Comparison of ENCODE assay signal across 20 mouse cellular contexts in the genomic region with DNA sequence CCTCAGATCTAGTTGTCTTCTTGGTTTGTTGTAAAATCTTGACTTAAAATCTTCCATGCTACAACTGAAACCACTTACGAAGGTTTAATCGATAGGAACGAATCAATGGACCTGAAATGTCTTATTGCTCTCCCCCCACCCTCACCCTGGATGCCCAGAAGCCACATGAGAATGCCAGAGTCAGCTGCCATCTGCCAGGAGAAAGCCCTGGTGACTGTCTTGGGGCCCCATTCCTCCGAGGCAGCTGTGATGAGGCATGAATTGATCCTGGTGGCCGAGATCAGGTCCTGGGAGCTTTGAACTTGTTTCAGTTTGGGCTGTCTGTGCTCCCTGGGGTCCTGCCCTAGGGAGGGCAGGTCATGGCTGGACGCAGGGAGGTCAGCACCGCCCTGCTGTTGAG. TPM values are rescaled to one million over a fixed set of nuclear protein-coding genes. Genes with fewer than 3 reads are reported as not detected.
DNase-seq lines count a peak whose midpoint lies in the region; ATAC-seq and TF ChIP-seq lines count a peak whose summit lies in the region.
"Had no signal": no experiment of that assay in that cellular context is flagged by ENCODE, and none has a peak within 500 bp of the region (broad histone marks: within the 10 kb centered on the region; RNA-seq: fewer than 3 reads in every experiment).

No protein-coding gene starts in this region.

- H3K4me2 ChIP-seq in midbrain, embryonic 11.5 days: no peak overlapping the region
- no peak overlapping the region for H3K4me2 ChIP-seq in midbrain, embryonic 16.5 days (ENCODE audit: low read length)
- no peak overlapping the region for H3K4me2 ChIP-seq in liver, postnatal 0 days (ENCODE audit: low read depth, low read length)
- H3K4me2 ChIP-seq: heart, embryonic 11.5 days; liver, embryonic 15.5 days had no signal

- intact Hi-C loops in gastrocnemius, adult 2 months (cut with DNase I): loop anchor here (5.0 kb wide), 1 partner anchor 566 kb away; no protein-coding TSS in a partner anchor

- H3K4me3 ChIP-seq in gastrocnemius, adult 2 months: no peak overlapping the region
- no peak overlapping the region for H3K4me3 ChIP-seq in midbrain, embryonic 10.5 days
- no peak overlapping the region for H3K4me3 ChIP-seq in midbrain, embryonic 11.5 days (ENCODE audit: low read depth, low read length)
- H3K4me3 ChIP-seq in brown adipose tissue, adult 24 weeks (ENCODE audit: insufficient read depth, low read depth, low read length): no peak overlapping the region
- no peak overlapping the region for H3K4me3 ChIP-seq in midbrain, embryonic 16.5 days (ENCODE audit: low read depth, low read length)
- no peak overlapping the region for H3K4me3 ChIP-seq in liver, postnatal 0 days (ENCODE audit: low read depth, low read length)
- H3K4me3 ChIP-seq: layer of hippocampus, adult 2 months; liver, embryonic 15.5 days; megakaryocyte, embryonic 14.5 days had no signal

- ATAC-seq in midbrain, embryonic 11.5 days (ENCODE audit: low FRiP score): no peak
- ATAC-seq in midbrain, embryonic 16.5 days: no peak
- no peak for ATAC-seq in liver, postnatal 0 days

- H3K9me3 ChIP-seq in midbrain, embryonic 10.5 days (replicated peaks): peaks cover 14% of the 10 kb centered on the region; the same call in 1 of the 2 replicates
- no peaks in the 10 kb centered on the region; the same call in 1 of the 2 replicates for H3K9me3 ChIP-seq in midbrain, embryonic 11.5 days (ENCODE audit: control insufficient read depth, low read length)
- no peaks in the 10 kb centered on the region for H3K9me3 ChIP-seq in midbrain, embryonic 16.5 days (replicated peaks; ENCODE audit: control insufficient read depth, low read length, poor library complexity, severe bottlenecking)
- no peaks in the 10 kb centered on the region for H3K9me3 ChIP-seq in liver, postnatal 0 days (ENCODE audit: low read length)
- H3K9me3 ChIP-seq: liver, embryonic 15.5 days; megakaryocyte, embryonic 14.5 days had no signal

- peaks cover 15% of the 10 kb centered on the region for H3K27me3 ChIP-seq in midbrain, embryonic 10.5 days (ENCODE audit: low read depth, poor library complexity, severe bottlenecking)
- no peaks in the 10 kb centered on the region for H3K27me3 ChIP-seq in midbrain, embryonic 11.5 days (ENCODE audit: control insufficient read depth, insufficient read depth, low read length)
- H3K27me3 ChIP-seq in midbrain, embryonic 16.5 days (ENCODE audit: control insufficient read depth, insufficient read depth, low read depth, low read length): no peaks in the 10 kb centered on the region
- no peaks in the 10 kb centered on the region for H3K27me3 ChIP-seq in liver, postnatal 0 days (ENCODE audit: insufficient read depth, low read length)

- TF ChIP-seq EP300 in liver, postnatal 0 days (IDR thresholded peaks at IDR 0.05; ENCODE audit: low read depth): no peak

- no peak for TF ChIP-seq CTCF in gastrocnemius, adult 2 months (IDR thresholded peaks at IDR 0.05)
- no peak for TF ChIP-seq CTCF in liver, postnatal 0 days (IDR thresholded peaks at IDR 0.05; ENCODE audit: low read depth)

- WGBS in midbrain, embryonic 10.5 days: 70% methylated on average over 7 of the region's 7 CpGs
- WGBS in midbrain, embryonic 11.5 days: 58% methylated on average over 7 of the region's 7 CpGs
- 68% methylated on average over 7 of the region's 7 CpGs for WGBS in midbrain, embryonic 16.5 days
- WGBS in liver, postnatal 0 days (ENCODE audit: insufficient replicate concordance): 66% methylated on average over 7 of the region's 7 CpGs

- no peak for DNase-seq in gastrocnemius, adult 2 months
- no peak for DNase-seq in gastrocnemius, postnatal 4 days (ENCODE audit: low spot score in 2 of 2)
- DNase-seq in midbrain, embryonic 10.5 days (ENCODE audit: low spot score): no peak
- DNase-seq in midbrain, embryonic 11.5 days (ENCODE audit: low spot score, missing footprints): no peak
- no peak for DNase-seq in natural killer cell, adult 2 months (ENCODE audit: low spot score in 2 of 2)
- DNase-seq in liver, postnatal 0 days: no peak
- DNase-seq: adrenal gland, postnatal 14 days; cerebellum, adult 11 months; cerebellum, postnatal 14 days; kidney, adult 2 months; layer of hippocampus, postnatal 36 days; lung, postnatal 10 days; retina, postnatal 1 day had no signal

- H3K9ac ChIP-seq in midbrain, embryonic 11.5 days (ENCODE audit: low read length): no peak overlapping the region
- H3K9ac ChIP-seq in midbrain, embryonic 16.5 days (ENCODE audit: low read depth, low read length): no peak overlapping the region
- H3K9ac ChIP-seq in liver, postnatal 0 days (replicated peaks): no peak overlapping the region
- H3K9ac ChIP-seq: liver, embryonic 15.5 days had no signal

- H3K36me3 ChIP-seq in midbrain, embryonic 10.5 days: no peaks in the 10 kb centered on the region
- H3K36me3 ChIP-seq in midbrain, embryonic 11.5 days (ENCODE audit: control insufficient read depth, insufficient read depth, low read length): no peaks in the 10 kb centered on the region
- H3K36me3 ChIP-seq in midbrain, embryonic 16.5 days (ENCODE audit: control insufficient read depth, insufficient read depth, low read length): no peaks in the 10 kb centered on the region
- H3K36me3 ChIP-seq in liver, postnatal 0 days (replicated peaks; ENCODE audit: insufficient read depth, low read length): no peaks in the 10 kb centered on the region
- H3K36me3 ChIP-seq: G1E; liver, embryonic 15.5 days had no signal

- H3K4me1 ChIP-seq in midbrain, embryonic 10.5 days: peaks cover 81% of the 10 kb centered on the region
- peaks cover 39% of the 10 kb centered on the region for H3K4me1 ChIP-seq in midbrain, embryonic 11.5 days (ENCODE audit: control insufficient read depth, insufficient read depth, low read length)
- H3K4me1 ChIP-seq in brown adipose tissue, adult 24 weeks (ENCODE audit: control insufficient read depth, insufficient read depth, insufficient read length, low read length): peaks cover 18% of the 10 kb centered on the region
- peaks cover 39% of the 10 kb centered on the region for H3K4me1 ChIP-seq in midbrain, embryonic 16.5 days (ENCODE audit: control insufficient read depth, insufficient read depth, low read length)
- no peaks in the 10 kb centered on the region for H3K4me1 ChIP-seq in liver, postnatal 0 days (ENCODE audit: insufficient read depth)

- peak overlapping the region; percentile 87 for H3K27ac ChIP-seq in gastrocnemius, adult 2 months
- H3K27ac ChIP-seq in midbrain, embryonic 10.5 days (replicated peaks): peak overlapping the region; percentile 90
- H3K27ac ChIP-seq in midbrain, embryonic 11.5 days (ENCODE audit: low read depth, low read length): no peak overlapping the region; the same call in 1 of the 2 replicates
- H3K27ac ChIP-seq in brown adipose tissue, adult 24 weeks (replicated peaks; ENCODE audit: low read depth, low read length): peak overlapping the region; percentile 36; the same call in 1 of the 2 replicates
- 0 out of 2 replicates have a peak overlapping the region, but pooled peaks have one; percentile 15 for H3K27ac ChIP-seq in midbrain, embryonic 16.5 days (ENCODE audit: low read length)
- no peak overlapping the region for H3K27ac ChIP-seq in liver, postnatal 0 days (ENCODE audit: low read depth)
- H3K27ac ChIP-seq: layer of hippocampus, adult 2 months; liver, embryonic 15.5 days had no signal

RNA-seq across cellular contexts. Expression of gene Medag, which starts 33.0 kb away (rescaled TPM):
- 10 to 100 TPM; 12.6 to 15.1 TPM for total RNA-seq in gastrocnemius, adult 2 months (2021)
- total RNA-seq in gastrocnemius, postnatal 4 days (2021): 10 to 100 TPM; 32.1 to 36.4 TPM
- 0.32 and 0.57 TPM in 2 replicates for polyA plus RNA-seq in midbrain, embryonic 10.5 days (2016; fragmentation: Nextera tagmentation; extraction: Ambion mirVana)
- 0.51 and 0.66 TPM in 2 replicates for polyA plus RNA-seq in midbrain, embryonic 11.5 days (2014; fragmentation: Nextera tagmentation; extraction: Ambion mirVana)
- polyA plus RNA-seq in brown adipose tissue, adult 24 weeks (2012; ENCODE audit: insufficient read depth, insufficient read length, missing spikeins): 6.2 and 12.4 TPM in 2 replicates
- 2.0 and 2.8 TPM in 2 replicates for polyA plus RNA-seq in midbrain, embryonic 16.5 days (2015; fragmentation: Nextera tagmentation; extraction: Ambion mirVana)
- polyA plus RNA-seq in liver, postnatal 0 days (2015; fragmentation: Nextera tagmentation; extraction: Ambion mirVana): 0.11 and 0.21 TPM in 2 replicates
- polyA plus RNA-seq: G1E had no signal

Comparison
In these comparisons a context has a peak if more than half of its experiments do, and no peak if none do; other contexts are left out.
1. H3K27ac ChIP-seq: peak in gastrocnemius, adult 2 months (single experiment), midbrain, embryonic 10.5 days (single experiment), brown adipose tissue, adult 24 weeks (single experiment) and midbrain, embryonic 16.5 days (single experiment); none in midbrain, embryonic 11.5 days (single experiment) and liver, postnatal 0 days (single experiment).